Mouse (Mus musculus) liver, adult 2 months (tissue): ENCODE measurements at regions not wholly inside any gene's neighbourhood (a gene's known extent, or its start where the extent isn't known, plus 50 kb on each side); places are given as distances from the start of the nearest gene placed in this dataset.

ENCODE experiments used
- DNase-seq: peaks from one replicate; pipeline ENCODE4 v3.0.0-alpha.2; 2011; ENCODE audit warnings: low read depth, low spot score; ENCODE audit errors: extremely low read depth
- H3K27ac ChIP-seq: fragments of 200-500 bp; replicated peaks from 2 replicates; pipeline ENCODE4 v1.5.1; 2012; ENCODE audit warnings: low read depth, mild to moderate bottlenecking, control low read depth, inconsistent platforms, low read length; ENCODE audit not compliant: insufficient read depth
- H3K27me3 ChIP-seq: fragments of 200-500 bp; 2 replicates; pipeline ENCODE4 v1.6.1; 2012; ENCODE audit warnings: mild to moderate bottlenecking, moderate library complexity, low read length, inconsistent platforms; ENCODE audit not compliant: control insufficient read depth, insufficient read depth
- H3K36me3 ChIP-seq: fragments of 200-500 bp; 2 replicates; pipeline ENCODE4 v1.6.1; 2012; ENCODE audit warnings: low read length, inconsistent platforms; ENCODE audit not compliant: control insufficient read depth, insufficient read depth
- H3K4me1 ChIP-seq: fragments of 200-500 bp; 2 replicates; pipeline ENCODE4 v1.6.1; 2011; ENCODE audit warnings: low read length; ENCODE audit not compliant: control insufficient read depth, insufficient read depth
- H3K4me3 ChIP-seq: fragments of 200-500 bp; 2 replicates; pipeline ENCODE4 v1.5.1; 2011; ENCODE audit warnings: low read depth, mild to moderate bottlenecking, control low read depth, low read length, moderate library complexity; ENCODE audit not compliant: insufficient read depth
- H3K79me2 ChIP-seq: fragments of 200-500 bp; 2 replicates; pipeline ENCODE4 v1.6.1; 2012; ENCODE audit warnings: inconsistent platforms, mild to moderate bottlenecking, low read length, moderate library complexity; ENCODE audit not compliant: control insufficient read depth, insufficient read depth
- H3K9ac ChIP-seq: fragments of 200-500 bp; 2 replicates; pipeline ENCODE4 v1.6.1; 2012; ENCODE audit warnings: low read depth, mild to moderate bottlenecking, control low read depth, inconsistent platforms, low read length
- CTCF ChIP-seq: fragments of 200-500 bp; IDR thresholded peaks from 2 replicates; pipeline ENCODE4 v1.5.1; 2011; ENCODE audit warnings: low read depth, low read length, control low read depth
- POLR2A ChIP-seq: fragments of 200-500 bp; IDR thresholded peaks from 2 replicates; pipeline ENCODE4 v1.6.1; 2011; ENCODE audit warnings: low read length, control low read depth; ENCODE audit not compliant: insufficient read depth; ENCODE audit errors: extremely low read depth
- WGBS: fragments of 180-500 bp; shearing (Covaris S2); methylation state at CpG from one replicate; pipeline ENCODE4 v1.1.7; 2018; 5-methylcytosine and 5-hydroxymethylcytosine counted together

DNA sequence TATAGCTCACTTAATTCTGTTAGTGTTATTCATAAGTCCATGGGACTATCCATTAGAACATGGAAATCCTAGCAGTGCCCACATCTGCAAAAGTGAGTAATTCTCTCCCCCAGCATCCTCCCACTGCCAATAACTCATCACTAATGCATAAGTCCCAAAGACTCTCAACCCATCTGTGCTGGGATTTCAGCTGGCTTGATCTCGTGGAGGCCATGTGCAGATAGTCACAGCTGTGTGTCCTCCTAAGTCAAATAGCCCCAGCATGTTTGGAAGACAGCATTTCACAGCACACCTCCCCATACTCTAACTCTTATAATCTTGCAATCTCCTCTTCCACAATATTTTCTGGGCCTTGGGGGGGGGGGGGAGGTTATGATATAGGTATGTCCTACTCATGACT lies 877.9 kb upstream of the Gm7489 start:
- WGBS, result 88% methylated on average over 1 of the region's 1 CpGs
- no peak for DNase-seq
- no peaks in the 10 kb centered on the region for H3K36me3 ChIP-seq
- H3K79me2 ChIP-seq, result no peaks in the 10 kb centered on the region
- no peak overlapping the region for H3K27ac ChIP-seq
- no peaks in the 10 kb centered on the region for H3K4me1 ChIP-seq
- no peak overlapping the region for H3K4me3 ChIP-seq
- H3K27me3 ChIP-seq, result no peaks in the 10 kb centered on the region
- no peak overlapping the region for H3K9ac ChIP-seq
- TF ChIP-seq CTCF (no peak), POLR2A (no peak)

DNA sequence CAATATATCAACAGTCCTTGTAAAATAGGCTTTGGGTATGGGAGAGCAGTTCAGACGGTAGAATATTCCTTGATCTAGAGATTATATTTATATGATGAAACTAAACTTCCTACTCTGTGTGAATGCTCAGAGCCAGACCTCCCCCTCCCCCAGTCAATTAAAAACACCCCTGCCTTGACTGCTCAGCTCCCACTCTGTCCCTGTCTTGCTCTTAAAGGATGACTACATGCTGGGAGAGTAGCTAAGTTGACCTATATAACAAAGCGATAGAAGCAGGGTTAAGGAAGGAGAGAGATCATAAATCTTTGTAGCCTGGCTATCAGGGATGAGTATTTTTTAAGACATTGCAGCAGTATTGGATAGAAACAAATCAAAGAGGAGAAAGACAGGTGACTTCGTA lies 875.4 kb upstream of the Gm7489 start:
- no peak overlapping the region for H3K27ac ChIP-seq
- no peaks in the 10 kb centered on the region for H3K79me2 ChIP-seq
- no peak overlapping the region for H3K4me3 ChIP-seq
- no peaks in the 10 kb centered on the region for H3K4me1 ChIP-seq
- TF ChIP-seq POLR2A (no peak), CTCF (no peak)
- 81% methylated on average over 3 of the region's 3 CpGs for WGBS
- no peak overlapping the region for H3K9ac ChIP-seq
- H3K36me3 ChIP-seq, result no peaks in the 10 kb centered on the region
- H3K27me3 ChIP-seq, result no peaks in the 10 kb centered on the region
- DNase-seq, result no peak
